Mouse (Mus musculus): ENCODE measurements at regions not wholly inside any gene's neighbourhood (a gene's known extent, or its start where the extent isn't known, plus 50 kb on each side); places are given as distances from the start of the nearest gene placed in this dataset.

DNA sequence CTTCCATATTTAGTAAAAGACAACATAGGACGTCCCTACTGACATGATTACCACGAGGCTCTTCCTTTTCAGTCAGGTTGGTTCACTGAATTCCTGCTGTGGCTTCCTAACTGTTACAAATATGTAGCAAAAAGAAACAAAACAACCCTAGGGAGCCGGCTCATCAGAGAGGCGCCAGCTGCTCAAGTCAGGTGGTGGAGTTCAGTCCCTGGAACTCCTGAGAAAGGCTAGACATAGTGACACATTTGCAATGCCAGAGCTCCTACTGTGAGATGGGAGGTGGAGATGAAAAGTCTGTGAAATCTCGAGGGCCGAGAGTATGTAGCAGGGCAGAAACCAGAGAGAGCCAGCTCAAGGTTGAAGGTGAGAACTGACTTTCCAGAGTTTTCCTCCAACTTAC lies 70.8 kb upstream of the Thpo start:
- no peak for DNase-seq
- intact Hi-C loops (cut with DNase I), result loop anchor here (2.0 to 10.0 kb wide), 2 partner anchors 92 to 590 kb away; no protein-coding TSS in a partner anchor

DNA sequence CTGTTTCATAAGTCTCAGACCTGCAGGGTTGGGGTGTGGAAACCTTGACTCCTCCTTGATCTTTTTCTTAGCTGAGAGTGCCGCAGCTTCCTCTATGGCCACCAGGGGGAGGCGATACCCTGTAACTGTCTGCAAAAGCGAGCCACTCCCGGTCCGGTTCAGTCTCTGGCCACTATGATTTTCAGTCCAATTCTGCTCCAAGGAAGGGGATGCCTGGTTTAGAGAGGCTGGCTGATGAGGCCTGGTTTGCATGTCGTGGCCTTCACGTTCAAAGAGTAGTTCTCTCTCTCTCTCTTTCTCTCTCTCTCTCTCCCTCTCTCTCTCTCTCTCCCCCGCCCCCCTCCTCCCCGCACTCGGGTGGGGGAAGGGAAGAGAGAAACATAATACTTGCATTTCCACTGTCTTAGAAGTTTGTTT lies 70.3 kb upstream of the Thpo start:
- intact Hi-C loops (cut with DNase I), result loop anchor here (1.0 to 10.0 kb wide), 4 partner anchors 92 to 590 kb away; no protein-coding TSS in a partner anchor
- peak; percentile 72 for DNase-seq

DNA sequence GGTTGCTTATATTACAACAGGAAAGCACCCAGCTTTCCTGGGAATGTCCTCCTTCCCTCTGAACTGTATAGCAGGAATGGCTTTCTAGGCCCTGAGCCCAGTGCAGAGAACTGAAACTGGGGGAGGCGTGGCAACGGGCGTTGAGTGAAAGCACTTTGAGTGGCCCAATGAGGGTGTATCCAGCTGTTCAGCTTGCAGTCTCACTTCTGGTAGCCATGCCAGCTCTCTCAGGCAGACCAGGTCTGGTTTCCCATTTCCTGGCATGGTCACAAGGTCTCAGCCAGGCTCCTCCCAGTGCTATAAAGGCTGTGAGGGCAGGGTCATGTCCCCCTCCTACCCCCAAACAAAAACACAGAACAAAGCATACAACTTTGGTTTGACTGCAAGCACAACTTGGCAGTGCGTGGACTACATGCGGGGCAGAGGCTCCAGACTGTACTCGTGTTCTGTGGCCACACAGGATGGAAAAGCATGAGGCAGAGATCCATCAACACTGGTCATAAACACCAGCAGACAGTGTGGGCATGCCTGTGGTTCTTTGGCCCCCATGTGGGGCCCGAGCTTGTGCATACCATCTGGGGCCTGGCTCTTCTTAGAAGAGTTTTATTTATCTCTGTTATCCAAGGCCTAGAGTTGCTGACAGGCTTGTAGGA lies 69.1 kb upstream of the Thpo start:
- no peak for DNase-seq

DNA sequence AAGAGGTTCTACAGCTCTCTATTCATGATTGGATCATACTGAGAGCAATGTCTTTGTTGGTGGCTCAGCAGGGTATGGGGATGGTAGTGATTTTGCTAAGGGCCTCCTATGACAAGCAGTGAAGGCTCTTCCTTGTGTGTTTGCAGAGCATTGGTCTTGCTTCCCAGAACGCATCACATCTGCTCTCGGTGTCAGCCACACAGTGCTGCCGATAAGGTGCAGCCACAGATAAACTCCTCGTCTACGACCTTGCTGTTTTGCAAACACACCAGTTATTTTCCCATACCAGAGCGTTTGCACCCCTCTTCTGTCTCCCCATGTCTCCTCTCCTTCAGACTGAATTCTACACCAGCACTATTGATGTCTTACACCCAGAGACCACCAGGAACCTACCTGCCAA lies 68.4 kb upstream of the Thpo start:
- no peak for DNase-seq
- intact Hi-C loops (cut with DNase I), result loop anchor here (5.0 to 10.0 kb wide), 2 partner anchors 275 to 592 kb away; no protein-coding TSS in a partner anchor

More for the DNA sequence above, 69.1 kb upstream of the Thpo start:
- intact Hi-C loops (cut with DNase I), result loop anchor here (5.0 to 10.0 kb wide), 2 partner anchors 274 to 591 kb away; no protein-coding TSS in a partner anchor

DNA sequence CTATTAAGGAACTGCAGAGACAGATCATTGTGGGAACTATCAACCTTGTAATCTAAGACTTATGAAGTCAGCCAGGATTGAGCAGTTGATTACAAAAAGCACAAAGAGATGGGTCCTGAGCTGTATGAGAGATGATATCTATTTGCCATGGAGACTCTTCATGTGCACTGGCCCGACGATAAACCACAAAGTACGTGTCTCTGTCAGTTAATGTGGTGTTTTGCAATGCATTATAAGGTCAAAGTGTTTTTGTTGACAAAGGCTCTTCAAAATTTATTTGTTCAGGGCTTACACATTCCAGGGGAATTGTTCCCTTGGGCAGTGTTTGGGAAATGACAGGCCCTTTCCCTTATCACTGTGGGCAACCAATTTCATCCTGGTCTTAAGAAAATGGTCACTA lies 65.7 kb upstream of the Thpo start:
- intact Hi-C loops (cut with DNase I), result loop anchor here (5.0 to 10.0 kb wide), 2 partner anchors 277 to 595 kb away; no protein-coding TSS in a partner anchor

DNA sequence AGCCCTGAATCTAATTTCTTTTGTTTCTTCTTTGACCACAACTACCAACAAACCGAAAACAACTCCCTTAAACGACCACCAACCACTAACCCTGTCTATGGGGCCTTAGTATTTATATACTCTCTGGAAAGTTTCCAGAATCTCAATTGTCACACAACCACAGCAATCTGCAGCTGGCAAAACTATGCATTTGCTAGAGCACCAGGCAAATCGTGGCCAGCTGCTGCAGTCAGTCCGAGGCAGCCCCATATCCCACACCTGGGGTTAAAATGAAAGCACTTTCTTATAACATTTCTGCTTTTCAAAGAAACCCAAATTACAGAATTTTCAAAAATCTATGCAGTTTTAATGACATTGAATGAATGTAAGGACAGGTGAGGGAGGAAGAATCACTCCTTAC lies 63.8 kb upstream of the Thpo start:
- intact Hi-C loops (cut with DNase I), result no loop called here
- no peak for DNase-seq

More for the DNA sequence above, 65.7 kb upstream of the Thpo start:
- DNase-seq, result no peak

DNA sequence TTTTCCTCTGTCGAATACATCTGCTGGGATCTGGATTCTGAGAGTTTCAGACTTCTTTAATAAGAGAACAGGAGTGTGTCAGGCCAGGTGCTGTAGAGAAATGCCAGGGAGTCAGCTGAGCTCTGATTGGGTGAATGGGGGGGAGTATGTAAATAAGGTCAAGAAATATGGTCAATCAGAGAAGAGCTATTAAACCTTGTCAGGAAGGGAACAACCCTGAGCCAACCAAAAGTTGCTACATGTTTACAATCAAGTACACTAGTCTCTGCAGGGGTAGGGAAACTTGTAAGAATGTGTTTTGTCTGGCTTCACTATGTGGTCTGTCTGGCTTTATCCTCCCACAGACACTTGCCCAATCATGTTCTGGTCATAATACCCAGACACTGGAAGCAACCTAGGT lies 60.4 kb upstream of the Thpo start:
- intact Hi-C loops (cut with DNase I), result no loop called here
- no peak for DNase-seq

Data from heart, postnatal 36 days (tissue).